Mouse (Mus musculus): ENCODE data around the gene Pemt. TPM values are rescaled to one million over a fixed set of nuclear protein-coding genes. Genes with fewer than 3 reads are reported as not detected.

Gene Pemt
- 7.4 and 9.1 TPM in 2 replicates for polyA plus RNA-seq (2015; fragmentation: Nextera tagmentation; extraction: Ambion mirVana)

DNA sequence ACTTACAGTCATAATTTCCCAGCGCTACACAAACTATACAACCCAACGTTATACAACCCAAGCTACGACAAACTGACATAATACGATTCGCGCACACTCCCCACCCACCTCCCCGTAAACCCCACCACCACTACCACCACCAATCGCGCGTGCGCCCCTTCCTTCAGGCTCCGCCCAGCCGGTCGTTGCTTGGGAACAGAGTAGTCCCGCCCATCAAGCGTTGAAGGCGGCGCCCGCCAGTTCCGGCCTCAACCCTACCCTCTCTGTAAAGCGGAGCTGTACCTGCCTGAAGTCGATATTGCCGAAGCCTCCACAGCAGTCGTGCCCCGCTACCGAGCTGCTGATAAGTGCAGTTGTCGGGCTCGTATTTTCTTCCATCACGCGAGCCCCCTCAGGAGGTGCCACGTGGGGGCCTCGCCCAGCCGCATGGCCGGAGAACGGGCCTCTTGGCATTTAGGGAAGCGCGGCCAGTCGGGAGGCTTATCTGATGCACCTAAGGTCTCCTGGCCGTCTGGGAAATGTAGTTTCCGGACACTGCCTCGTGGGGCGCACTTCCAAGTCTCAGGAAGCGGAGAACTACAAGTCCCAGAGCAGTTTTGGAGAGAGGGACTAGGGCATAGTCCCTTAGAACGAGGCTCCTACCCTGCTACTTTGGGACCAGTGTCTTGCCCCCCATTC is at the start of gene Pemt:
Pemt (minus strand) TSS at position 432 of the 678 bp plus-strand sequence.
- WGBS: under 1% methylated on average over 44 of the region's 44 CpGs
- 0 out of 2 replicates have a peak, but pooled peaks cover 9% of the 10 kb centered on the region for H3K27me3 ChIP-seq
- H3K27ac ChIP-seq: peak within 1 kb of the TSS; percentile 89
- peaks cover 7% of the 10 kb centered on the region for H3K4me1 ChIP-seq (replicated peaks)
- H3K9ac ChIP-seq: peak within 1 kb of the TSS; percentile 67
- ATAC-seq (ENCODE audit: low FRiP score): peak; percentile 99
- peak within 1 kb of the TSS; percentile 52 for H3K4me3 ChIP-seq
- no peaks in the 10 kb centered on the region for H3K36me3 ChIP-seq
- H3K4me2 ChIP-seq: peak within 1 kb of the TSS; percentile 58
- H3K9me3 ChIP-seq: no peaks in the 10 kb centered on the region

DNA sequence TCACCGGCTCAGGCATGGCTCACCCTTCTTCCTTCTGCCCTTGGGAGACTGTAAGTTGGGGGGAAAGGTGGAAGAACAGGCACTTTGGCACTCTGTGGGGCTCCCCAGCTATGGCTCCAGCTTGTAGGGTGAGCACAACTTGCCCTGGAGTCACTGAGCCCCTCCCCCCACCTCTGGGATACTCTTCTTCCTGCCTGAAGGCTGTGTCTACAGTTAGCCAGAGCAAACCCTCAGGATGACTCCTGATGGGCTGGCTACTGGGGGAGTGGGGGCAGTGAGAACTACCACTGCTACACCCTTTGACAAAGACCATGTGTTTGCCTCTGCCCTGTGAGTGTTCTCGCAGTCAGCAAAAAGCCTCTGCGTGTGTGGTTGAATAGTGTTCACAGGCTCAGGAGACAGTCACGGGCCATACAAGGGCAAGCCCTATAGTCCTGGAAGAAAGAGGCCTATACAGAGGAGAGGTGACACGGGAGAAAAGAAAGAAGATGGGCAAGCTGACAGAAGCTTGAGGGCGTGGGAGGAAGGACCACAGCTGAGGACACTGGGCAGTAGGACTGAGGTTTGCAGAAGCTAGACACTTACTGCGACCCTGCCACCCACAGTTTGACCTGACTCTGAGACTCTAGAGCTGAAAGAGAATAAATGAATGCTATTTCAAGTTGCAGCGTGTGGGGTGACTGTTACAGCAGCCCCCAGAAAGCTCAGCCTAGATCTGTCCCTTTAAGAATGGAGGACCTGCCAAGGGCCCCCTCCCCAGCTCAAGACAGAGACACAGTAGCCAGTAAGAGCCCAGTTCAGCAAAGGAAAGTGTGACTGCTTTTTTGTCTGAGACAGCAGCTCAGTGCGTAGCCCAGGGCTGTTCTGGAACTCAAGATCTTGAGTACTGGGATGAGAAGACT is 48.9 kb upstream of the Pemt start:
- WGBS: 35% methylated on average over 9 of the region's 9 CpGs
- ATAC-seq (ENCODE audit: low FRiP score): 0 out of 2 replicates have a peak, but pooled peaks have one; percentile 24
- H3K4me2 ChIP-seq: no peak overlapping the region

DNA sequence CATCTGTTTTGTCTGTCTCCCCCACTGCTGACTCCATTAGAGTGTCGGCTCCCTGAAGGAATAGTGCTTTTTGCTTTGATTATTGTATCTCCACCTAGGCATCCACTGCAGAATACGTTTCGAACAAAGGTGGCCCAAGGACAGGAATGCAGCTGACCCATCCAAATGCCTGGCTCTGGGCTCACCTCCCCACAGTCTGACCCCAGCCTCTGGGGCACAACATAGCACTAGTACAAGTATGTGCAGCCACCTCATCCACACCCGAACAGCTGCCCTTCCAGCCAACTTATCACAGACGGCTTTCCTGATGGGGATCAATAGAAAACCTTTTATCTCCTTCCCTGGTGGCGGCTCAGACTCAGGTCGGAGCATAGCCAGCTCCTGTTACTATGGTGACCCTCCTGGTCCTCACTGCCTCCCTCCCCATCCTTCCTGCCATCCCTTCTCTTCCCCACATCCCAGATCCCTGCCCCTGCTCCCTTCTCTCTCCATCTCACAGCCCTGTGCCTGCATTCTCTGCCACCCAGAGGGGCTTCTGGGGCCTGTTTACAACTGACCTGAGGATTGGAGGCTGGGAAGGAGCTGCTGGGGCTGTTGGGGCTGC is 47.8 kb upstream of the Pemt start:
- Histone ChIP-seq H3K4me2 (no peak overlapping the region), H3K4me1 (replicated peaks) (peaks cover 51% of the 10 kb centered on the region), H3K27me3 (no peaks in the 10 kb centered on the region), H3K4me3 (no peak overlapping the region), H3K27ac (peak overlapping the region; percentile 87), H3K9ac (peak overlapping the region; percentile 44), H3K9me3 (no peaks in the 10 kb centered on the region), H3K36me3 (no peaks in the 10 kb centered on the region)
- 29% methylated on average over 7 of the region's 7 CpGs for WGBS
- peak; percentile 77 for ATAC-seq (ENCODE audit: low FRiP score)

More for the DNA sequence above, 48.9 kb upstream of the Pemt start:
- H3K4me1 ChIP-seq (replicated peaks): peaks cover 46% of the 10 kb centered on the region
- no peaks in the 10 kb centered on the region for H3K27me3 ChIP-seq
- no peaks in the 10 kb centered on the region for H3K9me3 ChIP-seq
- H3K36me3 ChIP-seq: no peaks in the 10 kb centered on the region
- peak overlapping the region; percentile 87 for H3K27ac ChIP-seq
- peak overlapping the region; percentile 44 for H3K9ac ChIP-seq
- H3K4me3 ChIP-seq: no peak overlapping the region

DNA sequence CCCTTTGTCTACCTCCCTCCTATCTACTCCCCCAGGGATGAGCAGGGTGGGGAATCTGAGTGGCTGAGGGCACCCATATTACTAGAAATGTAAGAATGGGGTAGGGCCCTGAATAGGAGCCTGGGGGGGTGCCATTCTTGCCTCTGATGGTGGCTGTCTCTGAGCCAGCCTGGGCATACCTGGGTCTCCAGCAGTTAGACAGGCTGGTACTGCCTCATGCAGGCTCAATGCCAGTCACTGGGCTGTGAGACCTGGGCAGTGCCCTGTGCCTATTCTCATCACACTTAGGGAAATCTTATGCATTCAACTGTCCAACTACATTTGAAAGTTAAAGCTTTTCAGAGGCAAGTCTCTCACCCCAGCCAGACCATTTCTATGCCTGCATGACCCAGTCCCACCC is 46.9 kb upstream of the Pemt start:
- no peak overlapping the region for H3K4me2 ChIP-seq
- ATAC-seq (ENCODE audit: low FRiP score): no peak
- H3K4me3 ChIP-seq: no peak overlapping the region
- H3K36me3 ChIP-seq: no peaks in the 10 kb centered on the region
- H3K27me3 ChIP-seq: no peaks in the 10 kb centered on the region
- peak overlapping the region; percentile 87 for H3K27ac ChIP-seq
- H3K4me1 ChIP-seq (replicated peaks): peaks cover 56% of the 10 kb centered on the region
- no peak overlapping the region for H3K9ac ChIP-seq
- H3K9me3 ChIP-seq: no peaks in the 10 kb centered on the region

DNA sequence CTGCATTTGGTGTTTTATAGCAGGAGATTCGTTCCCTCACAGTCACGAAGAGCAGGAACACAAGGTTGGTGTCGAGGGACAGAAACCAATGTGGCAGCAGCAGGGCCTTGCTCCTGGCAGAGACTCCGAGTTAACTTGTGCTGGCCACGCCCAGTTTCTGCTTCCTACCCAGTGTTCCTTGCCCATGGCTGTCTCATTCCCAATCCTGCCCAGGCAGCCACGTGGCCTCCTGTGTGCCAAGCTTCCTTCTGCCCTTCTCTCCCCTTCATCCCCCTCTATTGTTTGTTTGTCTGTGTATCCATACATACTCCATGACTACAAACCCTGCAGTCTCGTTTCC is 45.1 kb upstream of the Pemt start:
- Histone ChIP-seq H3K4me1 (replicated peaks) (peaks cover 56% of the 10 kb centered on the region), H3K27ac (no peak overlapping the region), H3K4me3 (no peak overlapping the region), H3K36me3 (no peaks in the 10 kb centered on the region), H3K27me3 (no peaks in the 10 kb centered on the region), H3K4me2 (no peak overlapping the region), H3K9me3 (no peaks in the 10 kb centered on the region), H3K9ac (no peak overlapping the region)
- 75% methylated on average over 7 of the region's 7 CpGs for WGBS
- ATAC-seq (ENCODE audit: low FRiP score): no peak

DNA sequence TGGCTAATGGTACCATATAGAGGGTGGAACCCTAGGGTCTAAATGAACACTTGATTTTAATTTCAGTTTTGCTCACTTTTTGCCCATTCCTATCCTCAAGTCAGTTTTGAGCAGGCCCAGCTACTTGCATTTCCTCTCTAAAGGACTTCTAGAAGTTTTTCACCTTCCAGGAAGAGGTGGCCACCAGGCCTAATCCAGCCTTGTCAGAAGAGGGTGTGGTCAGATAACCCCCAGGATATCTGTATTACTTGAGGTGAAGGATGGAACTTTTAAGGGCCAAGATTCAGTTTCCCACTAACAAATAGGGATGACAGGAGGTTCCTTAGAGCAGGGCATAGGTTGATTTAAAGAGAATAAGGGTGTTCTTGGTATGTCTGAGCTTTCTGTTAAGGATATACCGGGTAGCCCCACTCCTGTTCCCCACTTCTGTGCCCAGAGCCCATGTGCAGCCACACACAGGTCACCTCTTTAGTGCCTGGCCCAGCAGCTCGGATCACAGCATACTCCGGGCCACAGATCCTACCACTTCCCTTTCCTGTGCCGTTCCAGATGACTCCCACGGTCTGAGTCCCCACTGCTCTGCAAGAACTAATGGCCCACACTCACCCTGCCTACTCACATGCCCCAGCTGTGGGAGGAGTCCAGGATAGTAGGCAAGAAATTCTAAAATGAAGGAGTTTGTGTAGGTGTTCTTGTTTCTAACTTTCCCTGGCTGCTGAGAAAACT is 44.6 kb upstream of the Pemt start:
- H3K9me3 ChIP-seq: no peaks in the 10 kb centered on the region
- no peak overlapping the region for H3K4me2 ChIP-seq
- 77% methylated on average over 5 of the region's 5 CpGs for WGBS
- no peak for ATAC-seq (ENCODE audit: low FRiP score)
- no peak overlapping the region for H3K27ac ChIP-seq
- peaks cover 52% of the 10 kb centered on the region for H3K4me1 ChIP-seq (replicated peaks)
- no peak overlapping the region for H3K4me3 ChIP-seq
- H3K27me3 ChIP-seq: no peaks in the 10 kb centered on the region
- H3K36me3 ChIP-seq: no peaks in the 10 kb centered on the region
- H3K9ac ChIP-seq: no peak overlapping the region

DNA sequence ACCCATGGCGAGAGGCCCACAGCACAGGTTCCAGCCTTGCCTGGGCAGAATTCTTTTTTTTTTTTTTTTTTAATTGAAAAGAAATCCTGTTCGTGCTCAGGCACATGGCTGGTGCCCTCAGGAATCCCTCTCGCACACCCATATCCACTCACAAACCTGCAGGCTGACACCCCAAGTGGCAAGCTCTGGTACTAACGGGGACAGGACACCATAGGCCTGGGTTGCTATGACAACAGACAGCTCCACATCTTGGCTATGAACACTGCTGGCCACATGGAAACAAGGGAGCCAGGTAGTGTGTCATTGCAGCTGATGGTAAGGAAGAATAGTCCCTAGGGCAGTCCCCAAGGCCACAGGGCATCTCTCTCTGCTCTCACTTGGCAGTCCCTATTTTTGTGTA is 42.7 kb upstream of the Pemt start:
- Histone ChIP-seq H3K36me3 (no peaks in the 10 kb centered on the region), H3K4me2 (no peak overlapping the region), H3K9me3 (no peaks in the 10 kb centered on the region), H3K27me3 (no peaks in the 10 kb centered on the region), H3K4me3 (no peak overlapping the region), H3K27ac (peak overlapping the region; percentile 44), H3K9ac (no peak overlapping the region), H3K4me1 (replicated peaks) (peaks cover 33% of the 10 kb centered on the region)
- WGBS: 39% methylated on average over 4 of the region's 4 CpGs
- 0 out of 2 replicates have a peak, but pooled peaks have one; percentile 79 for ATAC-seq (ENCODE audit: low FRiP score)

DNA sequence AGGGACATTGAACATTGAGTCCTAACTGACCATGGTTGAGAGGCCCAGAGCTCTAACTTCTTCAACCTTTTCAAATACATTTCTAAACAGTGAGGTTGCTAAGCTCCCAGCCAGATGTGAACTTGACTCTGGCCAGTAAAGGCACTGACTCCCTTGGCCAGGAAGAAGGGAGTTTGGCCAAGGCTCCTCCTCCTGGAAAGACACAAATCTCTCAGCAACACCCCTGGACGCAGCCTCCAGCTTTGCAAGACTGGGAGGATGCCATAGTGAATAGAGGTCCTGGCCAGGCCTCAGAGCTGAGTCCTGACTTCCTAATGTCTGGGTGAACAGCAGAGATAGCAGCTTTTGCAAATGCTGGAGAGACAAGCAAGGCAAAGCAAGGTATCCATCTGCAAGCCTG is 40.4 kb upstream of the Pemt start:
- Histone ChIP-seq H3K4me2 (no peak overlapping the region), H3K9me3 (no peaks in the 10 kb centered on the region), H3K27ac (no peak overlapping the region), H3K9ac (no peak overlapping the region), H3K4me1 (replicated peaks) (peaks cover 14% of the 10 kb centered on the region), H3K36me3 (no peaks in the 10 kb centered on the region), H3K27me3 (no peaks in the 10 kb centered on the region), H3K4me3 (no peak overlapping the region)
- WGBS: 67% methylated on average over 1 of the region's 1 CpGs
- no peak for ATAC-seq (ENCODE audit: low FRiP score)

DNA sequence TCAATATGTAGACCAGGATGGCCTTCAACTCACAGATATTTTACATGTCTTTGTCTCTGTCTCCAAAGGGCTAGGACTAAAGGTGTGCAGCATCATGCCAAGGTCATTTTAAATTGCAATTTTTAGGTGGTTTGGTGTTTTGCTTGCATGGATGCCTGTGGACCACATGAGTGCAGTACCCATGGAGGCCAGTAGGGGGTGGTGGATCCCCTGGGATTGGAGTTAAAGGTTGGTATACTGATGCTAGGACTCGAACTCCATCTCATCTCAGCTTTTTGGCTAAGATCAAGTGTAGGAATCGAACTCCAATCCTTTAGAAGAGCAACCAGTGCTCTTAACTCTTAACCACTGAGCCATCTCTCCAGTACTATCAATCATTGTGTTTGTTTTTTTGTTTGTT is 38.3 kb upstream of the Pemt start:
- no peak overlapping the region for H3K27ac ChIP-seq
- H3K9me3 ChIP-seq: no peaks in the 10 kb centered on the region
- H3K36me3 ChIP-seq: no peaks in the 10 kb centered on the region
- H3K4me3 ChIP-seq: no peak overlapping the region
- ATAC-seq (ENCODE audit: low FRiP score): no peak
- no peak overlapping the region for H3K4me2 ChIP-seq
- peaks cover 9% of the 10 kb centered on the region for H3K4me1 ChIP-seq (replicated peaks)
- H3K9ac ChIP-seq: no peak overlapping the region
- WGBS: 49% methylated on average over 2 of the region's 2 CpGs
- no peaks in the 10 kb centered on the region for H3K27me3 ChIP-seq

DNA sequence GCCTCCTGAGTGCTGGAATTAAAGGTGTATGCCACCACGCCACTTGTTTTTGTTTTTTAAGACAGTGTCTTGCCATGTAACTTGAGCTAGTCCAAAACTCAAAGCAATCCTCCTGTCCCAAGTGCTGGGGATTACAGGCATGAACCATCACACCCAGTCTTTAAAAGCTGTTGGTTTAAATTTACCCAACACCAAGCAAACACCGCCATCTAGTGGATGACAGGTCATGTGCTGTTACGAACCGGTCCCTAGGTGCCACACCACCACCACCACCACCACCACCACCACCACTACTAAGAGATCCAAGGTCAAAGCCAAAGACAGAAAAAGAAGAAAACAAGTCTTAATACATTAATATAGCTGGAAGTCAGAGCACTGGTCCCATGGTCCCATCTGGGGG is 30.5 kb upstream of the Pemt start:
- Histone ChIP-seq H3K27ac (no peak overlapping the region), H3K4me1 (replicated peaks) (0 out of 2 replicates have a peak, but pooled peaks cover 4% of the 10 kb centered on the region), H3K4me3 (no peak overlapping the region), H3K36me3 (no peaks in the 10 kb centered on the region), H3K4me2 (no peak overlapping the region), H3K27me3 (no peaks in the 10 kb centered on the region), H3K9ac (no peak overlapping the region), H3K9me3 (no peaks in the 10 kb centered on the region)
- 11% methylated on average over 4 of the region's 4 CpGs for WGBS
- ATAC-seq (ENCODE audit: low FRiP score): no peak

DNA sequence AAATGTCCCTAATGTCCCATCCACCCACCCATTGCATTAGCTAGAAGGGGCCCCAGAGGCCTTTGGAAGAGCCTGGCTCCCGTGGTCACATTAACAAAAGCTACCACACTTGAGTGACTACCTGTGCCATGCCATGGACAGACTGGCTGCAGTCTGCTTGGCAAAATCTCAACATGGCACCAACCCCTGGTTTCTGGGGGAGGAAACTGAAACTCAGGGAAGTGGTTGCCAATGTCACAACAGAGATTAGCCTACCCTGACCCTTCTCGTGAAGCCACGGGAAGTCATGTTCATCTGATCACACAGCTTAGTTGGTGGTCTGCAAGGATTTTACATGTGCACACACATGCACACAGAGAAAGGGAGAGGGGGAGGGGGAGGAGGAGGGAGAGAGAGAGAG is 29.9 kb upstream of the Pemt start:
- ATAC-seq (ENCODE audit: low FRiP score): no peak
- Histone ChIP-seq H3K36me3 (no peaks in the 10 kb centered on the region), H3K27ac (no peak overlapping the region), H3K4me2 (no peak overlapping the region), H3K27me3 (no peaks in the 10 kb centered on the region), H3K9me3 (no peaks in the 10 kb centered on the region), H3K9ac (no peak overlapping the region), H3K4me3 (no peak overlapping the region), H3K4me1 (replicated peaks) (0 out of 2 replicates have a peak, but pooled peaks cover 5% of the 10 kb centered on the region)
- 79% methylated on average over 3 of the region's 3 CpGs for WGBS

Data from hindbrain, embryonic 13.5 days (tissue).